11 mouse cellular contexts compared by ENCODE assay signal in genomic region chr2:55479933-55480601, GRCm38 (mm10). TPM values are rescaled to one million over a fixed set of nuclear protein-coding genes. Genes with fewer than 3 reads are reported as not detected.
DNase-seq lines count a peak whose midpoint lies in the region; ATAC-seq and TF ChIP-seq lines count a peak whose summit lies in the region.
"Had no signal": no experiment of that assay in that cellular context is flagged by ENCODE, and none has a peak within 500 bp of the region (broad histone marks: within the 10 kb centered on the region; RNA-seq: fewer than 3 reads in every experiment).

No protein-coding gene starts in this region.

- ATAC-seq in forebrain, postnatal 0 days, result peak; percentile 74
- ATAC-seq in megakaryocyte, adult 5-6 weeks (ENCODE audit: poor library complexity, severe bottlenecking), result no peak

- peak in 1 of 2 experiments; percentile 35 for DNase-seq in heart, adult 2 months
- DNase-seq in heart, embryonic 10.5 days (ENCODE audit: low spot score), result no peak
- DNase-seq in brain, embryonic 18.5 days (ENCODE audit: low read depth, low spot score), result peak; percentile 54
- peak; percentile 72 for DNase-seq in forebrain, postnatal 0 days
- peak; percentile 20 to 32 for DNase-seq in layer of hippocampus, postnatal 10 days (ENCODE audit: low spot score in 2 of 2)
- no peak for DNase-seq in kidney, postnatal 4 days
- no peak for DNase-seq in adrenal gland, adult 2 months
- DNase-seq: liver had no signal

- intact Hi-C loops in heart, adult 2 months (cut with DNase I), result loop anchor here (5.0 kb wide), 1 partner anchor 43 kb away; the partner anchor contains the start of gene Kcnj3

- H3K9ac ChIP-seq in heart, adult 2 months (ENCODE audit: low read depth, low read length), result no peak overlapping the region
- H3K9ac ChIP-seq in forebrain, postnatal 0 days, result no peak overlapping the region

- no peak for TF ChIP-seq CTCF in heart, adult 2 months (IDR thresholded peaks at IDR 0.05)
- TF ChIP-seq CTCF in forebrain, postnatal 0 days (IDR thresholded peaks at IDR 0.05; ENCODE audit: low read depth), result no peak

- H3K79me2 ChIP-seq in heart, adult 2 months (replicated peaks; ENCODE audit: control insufficient read depth, insufficient read depth, low read length), result no peaks in the 10 kb centered on the region

- no peaks in the 10 kb centered on the region for H3K4me1 ChIP-seq in heart, adult 2 months (ENCODE audit: control insufficient read depth, insufficient read depth, low read length)
- H3K4me1 ChIP-seq in heart, embryonic 10.5 days, result no peaks in the 10 kb centered on the region
- H3K4me1 ChIP-seq in forebrain, postnatal 0 days (ENCODE audit: insufficient read depth), result no peaks in the 10 kb centered on the region
- H3K4me1 ChIP-seq: hindbrain, embryonic 10.5 days had no signal

- no peaks in the 10 kb centered on the region for H3K9me3 ChIP-seq in heart, embryonic 10.5 days
- no peaks in the 10 kb centered on the region for H3K9me3 ChIP-seq in forebrain, postnatal 0 days (ENCODE audit: low read length)
- H3K9me3 ChIP-seq: hindbrain, embryonic 10.5 days had no signal

- no peaks in the 10 kb centered on the region for H3K27me3 ChIP-seq in heart, adult 2 months (ENCODE audit: control insufficient read depth, insufficient read depth, low read length)
- no peaks in the 10 kb centered on the region for H3K27me3 ChIP-seq in heart, embryonic 10.5 days (ENCODE audit: insufficient read depth, poor library complexity, severe bottlenecking)
- H3K27me3 ChIP-seq in forebrain, postnatal 0 days (ENCODE audit: insufficient read depth, low read length), result no peaks in the 10 kb centered on the region

- no peak for TF ChIP-seq POLR2A in heart, adult 2 months (IDR thresholded peaks at IDR 0.05; ENCODE audit: insufficient read depth, low read depth, low read length)

- TF ChIP-seq EP300 in heart, adult 2 months (IDR thresholded peaks at IDR 0.05; ENCODE audit: insufficient read depth, low read depth, low read length), result no peak

- peak overlapping the region; percentile 27; the same call in 1 of the 2 replicates for H3K4me2 ChIP-seq in forebrain, postnatal 0 days (ENCODE audit: low read depth)

- WGBS in heart, adult 2 months, result 34% methylated on average over 4 of the region's 4 CpGs
- 57% methylated on average over 4 of the region's 4 CpGs for WGBS in heart, embryonic 10.5 days
- WGBS in forebrain, postnatal 0 days, result 32% methylated on average over 4 of the region's 4 CpGs

- peak overlapping the region; percentile 78 for H3K27ac ChIP-seq in heart, adult 2 months
- no peak overlapping the region for H3K27ac ChIP-seq in heart, embryonic 10.5 days
- peak overlapping the region; percentile 29; the same call in 1 of the 2 replicates for H3K27ac ChIP-seq in forebrain, postnatal 0 days (ENCODE audit: low read depth, low read length)
- H3K27ac ChIP-seq: hindbrain, embryonic 10.5 days; stomach, postnatal 0 days had no signal

- no peaks in the 10 kb centered on the region for H3K36me3 ChIP-seq in heart, adult 2 months (ENCODE audit: control insufficient read depth, insufficient read depth, low read length)
- H3K36me3 ChIP-seq in heart, embryonic 10.5 days, result no peaks in the 10 kb centered on the region
- no peaks in the 10 kb centered on the region for H3K36me3 ChIP-seq in forebrain, postnatal 0 days (ENCODE audit: insufficient read depth)
- H3K36me3 ChIP-seq: hindbrain, embryonic 10.5 days had no signal

- H3K4me3 ChIP-seq in heart, adult 2 months, result no peak overlapping the region
- no peak overlapping the region for H3K4me3 ChIP-seq in heart, embryonic 10.5 days
- H3K4me3 ChIP-seq in forebrain, postnatal 0 days (ENCODE audit: low read depth, low read length), result no peak overlapping the region
- H3K4me3 ChIP-seq: hindbrain, embryonic 10.5 days had no signal

RNA-seq across cellular contexts. Expression of gene Kcnj3, which starts 44.3 kb away (rescaled TPM):
- total RNA-seq in heart, adult 2 months (2021), result 10 to 100 TPM; 61.8 to 63.8 TPM
- 59.6 and 92.4 TPM in 2 replicates for polyA plus RNA-seq in heart, adult 2 months (2012; rRNA removed)
- 2.6 and 4.5 TPM in 2 replicates for polyA plus RNA-seq in heart, embryonic 10.5 days (2016; fragmentation: Nextera tagmentation; extraction: Ambion mirVana)
- total RNA-seq in forebrain, postnatal 0 days (2014; rRNA removed), result 20.5 and 22.1 TPM in 2 replicates
- 3.8 and 5.9 TPM in 2 replicates for polyA plus RNA-seq in forebrain, postnatal 0 days (2015; fragmentation: Nextera tagmentation; extraction: Ambion mirVana)
- 10 to 100 TPM; 66.5 to 67.9 TPM for total RNA-seq in layer of hippocampus, postnatal 10 days (2021)
- total RNA-seq in megakaryocyte, adult 5-6 weeks (2015), result not detected in 2 replicates
- not detected in 2 replicates for total RNA-seq in megakaryocyte, adult 5-6 weeks (2017)
- under 1 TPM; 0.75 to 0.93 TPM for total RNA-seq in adrenal gland, adult 2 months (2021)
- 0.24 and 0.27 TPM in 2 replicates for polyA plus RNA-seq in adrenal gland, adult 2 months (2012; rRNA removed)

Comparison
In these comparisons a context has a peak if more than half of its experiments do, and no peak if none do; other contexts are left out.
1. DNase-seq: peak in brain, embryonic 18.5 days (single experiment), forebrain, postnatal 0 days (single experiment) and layer of hippocampus, postnatal 10 days (2 of 2); none in heart, embryonic 10.5 days (single experiment), kidney, postnatal 4 days (0 of 2) and adrenal gland, adult 2 months (single experiment).
2. RNA of gene Kcnj3, which starts 44.3 kb away (total RNA-seq): 66.5 to 67.9 TPM in layer of hippocampus, postnatal 10 days, 61.8 to 63.8 TPM in heart, adult 2 months and 20.5 to 22.1 TPM in forebrain, postnatal 0 days; 0.75 to 0.93 TPM in adrenal gland, adult 2 months and not detected in megakaryocyte, adult 5-6 weeks; every median in the first group is over 10 times any median in the second.